Mouse (Mus musculus) thymus, adult 2 months (tissue): ENCODE results near the gene Taok3.

Experiments used
- CTCF ChIP-seq: fragments of 200-500 bp; IDR thresholded peaks from 2 replicates; pipeline ENCODE4 v1.5.1; 2012; ENCODE audit warnings: mild to moderate bottlenecking, control low read depth, low read length, moderate library complexity, borderline replicate concordance; ENCODE audit not compliant: control insufficient read depth, poor library complexity, insufficient read depth; ENCODE audit errors: extremely low read depth
- POLR2A ChIP-seq: fragments of 200-500 bp; IDR thresholded peaks from 2 replicates; pipeline ENCODE4 v1.6.1; 2012; ENCODE audit warnings: mild to moderate bottlenecking, low read length, control low read depth, moderate library complexity; ENCODE audit not compliant: control insufficient read depth, poor library complexity, insufficient read depth; ENCODE audit errors: extremely low read depth

DNA sequence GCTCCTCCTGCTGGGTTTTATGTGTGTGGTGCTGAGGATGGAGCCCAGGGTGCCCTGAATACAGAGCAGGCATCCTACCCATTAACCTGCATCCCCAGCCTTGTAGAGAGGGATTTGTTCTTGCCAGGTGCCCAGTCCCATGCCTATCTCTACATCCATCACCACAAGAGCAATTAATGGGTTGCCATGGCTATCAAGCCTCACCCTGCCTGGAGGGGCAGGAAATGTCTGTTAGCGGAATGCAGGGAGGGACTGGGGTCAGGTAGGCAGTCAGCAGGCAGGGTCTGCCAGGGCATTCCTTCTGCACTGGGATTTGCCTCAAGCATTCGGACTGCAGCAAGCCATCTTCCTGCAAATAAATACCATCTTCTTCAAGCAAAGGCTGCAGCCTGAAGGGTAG, 46.0 kb downstream of the Taok3 start:
- TF ChIP-seq POLR2A = no peak
- no peak for TF ChIP-seq CTCF
